Mouse (Mus musculus): Measurements from ENCODE around the gene Lsp1.

DNA sequence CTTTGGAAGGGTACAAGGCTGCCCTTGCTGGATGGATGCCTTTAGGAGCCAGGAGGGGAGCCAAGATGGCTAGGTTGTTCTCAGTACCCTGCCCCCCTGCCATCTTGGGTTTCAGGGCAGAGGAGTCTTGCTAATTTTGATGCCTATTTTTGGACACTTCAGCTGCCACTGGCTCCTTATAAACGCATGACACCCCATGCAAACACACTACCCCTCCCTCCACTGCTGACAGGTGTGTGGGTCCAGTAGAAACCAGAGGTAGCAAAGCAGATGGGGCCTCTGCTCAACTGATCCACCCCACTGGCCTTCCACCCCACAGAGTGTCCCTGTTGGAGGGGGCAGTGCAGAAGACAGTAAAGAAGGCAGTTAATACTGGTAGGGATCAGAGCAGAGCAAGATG lies 39.4 kb downstream of the Lsp1 start:
- TF ChIP-seq CHD2 (IDR thresholded peaks at IDR 0.05; ENCODE audit: low read depth, low read length) (no peak), ZNF384 (IDR thresholded peaks at IDR 0.05; ENCODE audit: low read depth, low read length) (no peak)

Data from ES-E14 (cell line).